Mouse (Mus musculus) forebrain, embryonic 14.5 days (tissue): ENCODE data around the gene Gpn3. TPM values are rescaled to one million over a fixed set of nuclear protein-coding genes. Genes with fewer than 3 reads are reported as not detected.
A peak's percentile ranks its signal among the peaks of the same experiment; 100 is the strongest.

ENCODE experiments used
- ATAC-seq: fragments of 200-750 bp; cut with Nextera tagmentation; 2 replicates; pipeline ENCODE4 v1.8.0; 2017; ENCODE audit warnings: mild to moderate bottlenecking, moderate library complexity
- DNase-seq: peaks from one replicate; pipeline ENCODE4 v3.0.0-alpha.2; 2015; ENCODE audit warnings: low spot score
- H3K27ac ChIP-seq: fragments of 300-500 bp; sonication (generic); 2 replicates; pipeline ENCODE4 v1.5.1; 2014; ENCODE audit warnings: low read depth, mild to moderate bottlenecking, control low read depth, low read length, moderate library complexity
- H3K27me3 ChIP-seq: fragments of 300-500 bp; sonication (generic); replicated peaks from 2 replicates; pipeline ENCODE4 v1.6.1; 2014; ENCODE audit warnings: low read length, control low read depth, mixed read lengths; ENCODE audit not compliant: control insufficient read depth, insufficient read depth
- H3K36me3 ChIP-seq: fragments of 300-500 bp; sonication (generic); 2 replicates; pipeline ENCODE4 v1.6.1; 2014; ENCODE audit warnings: low read length, control low read depth; ENCODE audit not compliant: control insufficient read depth, insufficient read depth
- H3K4me1 ChIP-seq: fragments of 300-500 bp; sonication (generic); 2 replicates; pipeline ENCODE4 v1.6.1; 2014; ENCODE audit warnings: antibody characterized with exemption, low read length, control low read depth; ENCODE audit not compliant: control insufficient read depth, insufficient read depth
- H3K4me2 ChIP-seq: fragments of 300-500 bp; sonication (generic); 2 replicates; pipeline ENCODE4 v1.6.1; 2014; ENCODE audit warnings: mild to moderate bottlenecking, control low read depth, low read length
- H3K4me3 ChIP-seq: fragments of 300-500 bp; sonication (generic); 2 replicates; pipeline ENCODE4 v1.5.1; 2014; ENCODE audit warnings: low read depth, low read length, control low read depth
- H3K9ac ChIP-seq: fragments of 300-500 bp; sonication (generic); 2 replicates; pipeline ENCODE4 v1.6.1; 2014; ENCODE audit warnings: mild to moderate bottlenecking, low read length, control low read depth, moderate library complexity
- H3K9me3 ChIP-seq: fragments of 300-500 bp; sonication (generic); replicated peaks from 2 replicates; pipeline ENCODE4 v1.6.1; 2016; ENCODE audit warnings: low read length, control low read depth, mixed read lengths; ENCODE audit not compliant: control insufficient read depth
- WGBS: fragments of 180-500 bp; shearing (Covaris S2); extraction: QIAGEN DNeasy Blood & Tissue Kit; methylation state at CpG from one replicate; pipeline ENCODE4 v1.1.7; 2014; 5-methylcytosine and 5-hydroxymethylcytosine counted together
- polyA plus RNA-seq: library from polyadenylated mRNA; unstranded; fragments of >200 nt; fragmentation: Nextera tagmentation; extraction: Ambion mirVana; gene quantifications from 2 replicates; pipeline ENCODE4 v1.2.1, GENCODE M21; 2014

Gpn3 gene
- polyA plus RNA-seq, 1 experiment from 2014 or later, result 54.9 TPM

GRCm38 (mm10) chr5:122393887-122394286 is 22.2 kb downstream of the Gpn3 start:
- ATAC-seq, result 0 out of 2 replicates have a peak, but pooled peaks have one; percentile 13
- Histone ChIP-seq H3K9ac (no peak overlapping the region), H3K27me3 (no peaks in the 10 kb centered on the region), H3K4me1 (peaks cover 6% of the 10 kb centered on the region; the same call in 1 of the 2 replicates), H3K9me3 (no peaks in the 10 kb centered on the region), H3K36me3 (peaks cover 18% of the 10 kb centered on the region), H3K4me2 (no peak overlapping the region), H3K27ac (no peak overlapping the region), H3K4me3 (no peak overlapping the region)
- peak; percentile 75 for DNase-seq
- WGBS, result 52% methylated on average over 2 of the region's 2 CpGs

GRCm38 (mm10) chr5:122396791-122397190 is 25.1 kb downstream of the Gpn3 start:
- ATAC-seq (no peak), DNase-seq (no peak)
- H3K36me3 ChIP-seq, result peaks cover 37% of the 10 kb centered on the region
- 92% methylated on average over 10 of the region's 10 CpGs for WGBS
- H3K27me3 ChIP-seq, result no peaks in the 10 kb centered on the region
- no peaks in the 10 kb centered on the region for H3K9me3 ChIP-seq
- no peak overlapping the region for H3K9ac ChIP-seq
- peaks cover 6% of the 10 kb centered on the region; the same call in 1 of the 2 replicates for H3K4me1 ChIP-seq
- no peak overlapping the region for H3K4me2 ChIP-seq
- no peak overlapping the region for H3K4me3 ChIP-seq
- no peak overlapping the region for H3K27ac ChIP-seq

- no peak overlapping the region for H3K27ac ChIP-seq
- H3K4me2 ChIP-seq, result no peak overlapping the region
- peaks cover 4% of the 10 kb centered on the region; the same call in 1 of the 2 replicates for H3K4me1 ChIP-seq
- H3K4me3 ChIP-seq, result no peak overlapping the region
- peaks cover 44% of the 10 kb centered on the region for H3K36me3 ChIP-seq
- ATAC-seq, result no peak
- no peaks in the 10 kb centered on the region for H3K9me3 ChIP-seq
- WGBS, result 93% methylated on average over 8 of the region's 8 CpGs
- no peak overlapping the region for H3K9ac ChIP-seq
- no peak for DNase-seq
- H3K27me3 ChIP-seq, result no peaks in the 10 kb centered on the region
Measured at GRCm38 (mm10) chr5:122397495-122397894, 25.8 kb downstream of the Gpn3 start.

GRCm38 (mm10) chr5:122399871-122400270 is 28.2 kb downstream of the Gpn3 start:
- H3K4me2 ChIP-seq, result no peak overlapping the region
- no peaks in the 10 kb centered on the region for H3K4me1 ChIP-seq
- no peaks in the 10 kb centered on the region for H3K9me3 ChIP-seq
- ATAC-seq, result no peak
- no peak overlapping the region for H3K9ac ChIP-seq
- peaks cover 68% of the 10 kb centered on the region for H3K36me3 ChIP-seq
- no peak for DNase-seq
- no peaks in the 10 kb centered on the region for H3K27me3 ChIP-seq
- H3K27ac ChIP-seq, result no peak overlapping the region
- 96% methylated on average over 8 of the region's 8 CpGs for WGBS
- no peak overlapping the region for H3K4me3 ChIP-seq

GRCm38 (mm10) chr5:122400628-122401302 is 29.1 kb downstream of the Gpn3 start:
- peaks cover 77% of the 10 kb centered on the region for H3K36me3 ChIP-seq
- no peak overlapping the region for H3K27ac ChIP-seq
- 85% methylated on average over 18 of the region's 18 CpGs for WGBS
- no peak overlapping the region for H3K9ac ChIP-seq
- DNase-seq (no peak), ATAC-seq (no peak)
- H3K4me1 ChIP-seq, result no peaks in the 10 kb centered on the region
- no peaks in the 10 kb centered on the region for H3K9me3 ChIP-seq
- no peaks in the 10 kb centered on the region for H3K27me3 ChIP-seq
- no peak overlapping the region for H3K4me3 ChIP-seq
- no peak overlapping the region for H3K4me2 ChIP-seq

GRCm38 (mm10) chr5:122401303-122401640 is 29.6 kb downstream of the Gpn3 start:
- Histone ChIP-seq H3K36me3 (peaks cover 82% of the 10 kb centered on the region), H3K9me3 (no peaks in the 10 kb centered on the region), H3K9ac (no peak overlapping the region), H3K4me3 (no peak overlapping the region), H3K4me2 (no peak overlapping the region), H3K4me1 (no peaks in the 10 kb centered on the region), H3K27me3 (no peaks in the 10 kb centered on the region), H3K27ac (no peak overlapping the region)
- DNase-seq (peak; percentile 64), ATAC-seq (no peak)
- 10% methylated on average over 8 of the region's 8 CpGs for WGBS

GRCm38 (mm10) chr5:122402160-122402559 is 30.5 kb downstream of the Gpn3 start:
- Histone ChIP-seq H3K9me3 (no peaks in the 10 kb centered on the region), H3K27me3 (no peaks in the 10 kb centered on the region), H3K4me1 (no peaks in the 10 kb centered on the region), H3K36me3 (peaks cover 84% of the 10 kb centered on the region), H3K9ac (no peak overlapping the region), H3K4me3 (no peak overlapping the region), H3K27ac (no peak overlapping the region), H3K4me2 (no peak overlapping the region)
- WGBS, result 79% methylated on average over 13 of the region's 13 CpGs
- DNase-seq (no peak), ATAC-seq (no peak)

- no peak overlapping the region for H3K4me3 ChIP-seq
- ATAC-seq, result no peak
- no peak overlapping the region for H3K27ac ChIP-seq
- 84% methylated on average over 5 of the region's 5 CpGs for WGBS
- H3K27me3 ChIP-seq, result no peaks in the 10 kb centered on the region
- no peak overlapping the region for H3K9ac ChIP-seq
- H3K4me2 ChIP-seq, result no peak overlapping the region
- peaks cover 83% of the 10 kb centered on the region for H3K36me3 ChIP-seq
- H3K4me1 ChIP-seq, result no peaks in the 10 kb centered on the region
- DNase-seq, result no peak
- H3K9me3 ChIP-seq, result no peaks in the 10 kb centered on the region
Measured at GRCm38 (mm10) chr5:122402772-122403171, 31.1 kb downstream of the Gpn3 start.

GRCm38 (mm10) chr5:122403362-122403761 is 31.7 kb downstream of the Gpn3 start:
- Histone ChIP-seq H3K4me1 (no peaks in the 10 kb centered on the region), H3K36me3 (peaks cover 77% of the 10 kb centered on the region), H3K27ac (no peak overlapping the region), H3K27me3 (no peaks in the 10 kb centered on the region), H3K4me2 (no peak overlapping the region), H3K9ac (no peak overlapping the region), H3K4me3 (no peak overlapping the region), H3K9me3 (no peaks in the 10 kb centered on the region)
- WGBS, result 94% methylated on average over 12 of the region's 12 CpGs
- no peak for ATAC-seq
- no peak for DNase-seq
